Mouse (Mus musculus): Measurements from ENCODE around the gene Dusp16.
A peak's percentile ranks its signal among the peaks of the same experiment; 100 is the strongest.

The Dusp16 gene

GRCm38 (mm10) chr6:134743568-134743967 lies 48.9 kb downstream of the Dusp16 start:
- no peak for DNase-seq (ENCODE audit: low spot score)

GRCm38 (mm10) chr6:134736853-134737252 lies 55.6 kb downstream of the Dusp16 start:
- no peak for DNase-seq (ENCODE audit: low spot score)

DNA sequence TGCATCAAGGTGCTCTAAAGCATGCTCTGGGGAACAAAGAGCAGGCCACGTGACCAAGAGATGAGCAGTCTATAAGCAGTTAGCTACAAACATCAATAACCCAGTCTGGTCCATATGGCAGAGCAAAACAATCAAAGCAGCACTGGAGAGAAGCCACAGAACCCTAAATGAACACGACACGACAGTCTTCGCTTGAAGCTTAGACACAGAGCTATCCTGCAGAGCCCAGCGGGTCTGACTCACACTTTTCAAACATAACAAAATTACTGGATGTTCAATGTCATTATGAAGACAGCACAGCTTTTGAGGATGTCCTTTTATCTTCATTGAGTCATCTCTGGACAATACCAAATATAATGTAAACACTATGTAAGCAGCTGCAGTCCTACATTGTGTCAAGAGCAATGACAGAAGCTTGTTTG lies 58.6 kb downstream of the Dusp16 start:
- DNase-seq (ENCODE audit: low spot score) = no peak

GRCm38 (mm10) chr6:134732813-134733212 lies 59.6 kb downstream of the Dusp16 start:
- no peak for DNase-seq (ENCODE audit: low spot score)

DNA sequence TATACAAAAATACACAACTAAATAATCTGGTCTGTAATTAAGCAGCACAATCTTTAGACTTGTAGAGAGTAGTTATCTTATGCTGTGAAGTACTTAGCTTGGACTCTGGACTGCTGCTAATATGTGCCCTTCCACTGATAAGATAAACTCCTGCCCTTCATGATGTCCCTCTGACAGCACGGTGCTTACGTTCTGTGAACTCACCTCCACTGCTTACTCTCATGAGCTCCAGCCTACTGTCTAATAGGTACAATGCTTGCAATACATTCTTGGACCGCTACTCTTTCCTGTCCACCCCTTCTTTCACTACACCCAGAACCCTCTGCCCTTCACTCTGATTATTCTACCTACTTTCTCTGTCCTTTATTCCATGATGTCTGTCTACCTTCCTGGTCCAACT lies 61.4 kb downstream of the Dusp16 start:
- peak; percentile 20 for DNase-seq (ENCODE audit: low spot score)

- DNase-seq (ENCODE audit: low spot score) = no peak
Observed at GRCm38 (mm10) chr6:134725406-134725805, 67.0 kb downstream of the Dusp16 start.

GRCm38 (mm10) chr6:134723833-134724553 lies 68.4 kb downstream of the Dusp16 start:
- no peak for DNase-seq (ENCODE audit: low spot score)

DNA sequence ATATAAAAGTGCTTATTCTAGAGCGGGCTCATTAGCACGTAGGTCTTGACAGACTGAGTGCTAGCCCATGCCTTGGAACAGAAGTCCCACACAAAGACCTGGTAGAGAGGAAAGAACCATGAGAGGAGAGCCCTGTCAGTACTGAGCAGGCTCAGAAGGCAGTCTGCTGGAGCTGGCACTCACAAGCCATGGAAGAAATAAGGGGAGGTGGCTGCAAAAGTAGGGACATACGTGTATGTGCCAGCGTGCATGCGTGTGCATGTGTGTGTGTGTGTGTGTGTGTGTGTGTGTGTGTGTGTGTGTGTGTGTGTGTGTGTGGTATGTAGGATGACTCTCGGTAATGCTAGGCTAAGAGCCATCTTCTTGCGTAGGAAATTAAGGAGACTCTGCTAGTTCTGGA lies 69.1 kb downstream of the Dusp16 start:
- DNase-seq (ENCODE audit: low spot score) = no peak

DNA sequence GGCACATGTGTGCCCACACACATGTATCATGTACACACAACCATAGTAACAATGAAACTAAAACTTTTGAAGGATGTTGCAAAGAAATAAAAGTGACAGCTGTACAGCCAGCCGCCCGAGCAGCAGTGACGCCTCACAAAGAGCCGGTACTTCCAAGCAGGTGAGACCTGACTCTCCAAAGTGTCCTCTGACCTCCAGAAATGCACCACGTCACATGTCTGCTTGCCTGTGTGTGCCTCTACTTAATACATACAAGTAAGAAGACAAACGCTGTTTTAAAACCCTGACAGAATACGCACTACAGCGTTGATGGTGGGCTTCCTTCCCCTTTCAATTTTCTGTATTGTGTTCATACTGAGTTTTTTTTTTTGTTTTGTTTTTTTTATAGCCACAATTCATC lies 69.5 kb downstream of the Dusp16 start:
- DNase-seq (ENCODE audit: low spot score) = no peak

- DNase-seq (ENCODE audit: low spot score) = no peak
Observed at GRCm38 (mm10) chr6:134721729-134722269, 70.6 kb downstream of the Dusp16 start.

DNA sequence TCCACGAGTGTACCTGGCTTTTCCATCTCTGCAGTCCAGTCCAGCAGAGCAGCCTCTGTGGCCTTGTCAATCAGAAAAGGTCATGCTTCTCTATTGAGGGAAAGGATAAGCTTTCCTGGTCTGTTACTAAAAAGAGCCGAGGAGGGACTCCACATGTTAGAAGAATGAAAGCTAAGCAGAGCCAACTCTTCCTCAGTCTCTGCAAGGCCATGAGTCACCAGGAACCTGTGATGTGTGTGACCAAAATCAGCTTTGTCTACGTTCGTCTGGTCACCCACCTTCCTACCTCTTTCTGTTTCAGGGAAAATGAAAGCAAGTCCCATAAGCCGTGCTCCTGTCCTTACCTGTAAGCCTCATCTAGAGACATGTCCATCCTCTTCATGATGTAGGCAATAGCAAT lies 72.3 kb downstream of the Dusp16 start:
- no peak for DNase-seq (ENCODE audit: low spot score)

GRCm38 (mm10) chr6:134719156-134719555 lies 73.3 kb downstream of the Dusp16 start:
- no peak for DNase-seq (ENCODE audit: low spot score)

- DNase-seq (ENCODE audit: low spot score) = no peak
Observed at GRCm38 (mm10) chr6:134718668-134719065, 73.8 kb downstream of the Dusp16 start.

DNA sequence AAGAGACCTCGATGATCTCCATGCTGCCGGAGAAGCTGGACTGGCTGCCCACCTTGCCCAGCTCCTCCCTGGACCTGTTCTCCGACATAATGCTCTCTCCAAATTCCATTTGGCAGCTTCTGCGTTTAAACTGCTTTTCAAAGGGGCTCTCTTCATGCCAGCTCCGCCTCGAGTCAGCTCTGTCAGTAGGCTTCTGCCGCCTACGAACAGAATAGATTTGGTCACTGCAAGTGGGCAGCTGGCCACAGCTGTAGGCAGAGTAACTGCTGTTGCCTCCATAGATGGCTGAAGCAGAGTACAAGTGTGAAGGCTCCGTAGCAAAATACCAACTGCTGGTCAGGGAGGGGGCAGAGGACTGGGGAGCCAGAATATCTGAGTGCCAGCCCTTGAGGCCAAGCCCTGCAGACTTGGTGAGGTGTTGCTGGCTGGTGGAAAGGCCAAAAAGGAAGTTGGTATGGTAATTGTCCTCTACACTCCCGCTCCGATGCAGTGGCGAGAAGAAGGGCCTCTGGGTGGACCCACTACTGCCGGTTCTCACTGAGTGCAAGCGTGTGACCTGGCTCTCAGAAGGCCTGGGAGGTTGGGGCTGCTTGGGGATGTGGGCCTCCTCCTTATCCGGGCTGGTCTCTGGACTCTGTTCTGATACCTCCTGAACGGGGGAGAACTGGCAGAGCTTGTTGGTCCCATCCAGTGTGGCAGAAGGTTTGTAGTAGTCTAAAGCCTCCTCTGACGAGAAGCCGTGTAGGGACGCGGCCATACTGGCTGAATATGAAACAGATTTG lies 74.3 kb downstream of the Dusp16 start:
- no peak for DNase-seq (ENCODE audit: low spot score)

DNA sequence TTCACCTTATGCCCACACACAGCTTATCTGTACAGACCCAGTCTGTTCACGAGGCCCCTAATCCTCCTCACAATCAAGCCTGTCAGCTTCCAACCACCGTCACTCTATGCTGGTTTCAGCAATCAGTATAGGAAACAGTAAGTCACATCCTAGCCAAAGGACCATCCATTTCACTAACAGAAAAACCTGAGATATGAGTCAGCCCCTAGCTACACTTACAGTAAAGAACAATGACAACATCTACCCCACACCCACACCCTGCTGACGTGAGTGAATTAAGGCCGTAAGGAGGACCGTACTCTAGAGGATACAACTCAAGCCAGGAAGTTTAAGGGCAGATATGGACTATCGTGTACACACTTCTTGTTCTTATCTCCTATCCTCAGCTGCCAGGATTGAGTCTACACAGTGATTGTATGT lies 76.2 kb downstream of the Dusp16 start:
- DNase-seq (ENCODE audit: low spot score) = peak; percentile 34

- DNase-seq (ENCODE audit: low spot score) = no peak
Observed at GRCm38 (mm10) chr6:134713897-134714296, 78.5 kb downstream of the Dusp16 start.

DNA sequence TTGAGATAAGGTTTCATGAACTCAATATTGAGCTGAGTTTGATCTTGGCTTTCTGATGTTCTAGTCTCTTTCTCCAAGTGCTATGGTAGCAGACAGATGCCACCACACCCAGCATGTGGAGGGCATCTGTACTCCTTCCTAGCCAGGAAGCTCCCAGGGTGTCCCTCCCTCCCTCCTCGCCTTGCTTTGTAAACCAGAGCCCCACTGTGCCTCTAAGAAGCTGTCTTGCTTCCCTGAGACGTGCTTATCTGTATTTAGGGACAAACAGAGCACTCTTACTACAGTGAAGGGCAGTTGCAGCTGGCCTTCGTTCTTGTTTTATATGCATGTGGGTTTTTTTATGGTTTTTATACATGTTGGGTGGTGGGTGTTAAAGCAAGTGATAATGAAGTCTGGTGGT lies 79.1 kb downstream of the Dusp16 start:
- no peak for DNase-seq (ENCODE audit: low spot score)

DNA sequence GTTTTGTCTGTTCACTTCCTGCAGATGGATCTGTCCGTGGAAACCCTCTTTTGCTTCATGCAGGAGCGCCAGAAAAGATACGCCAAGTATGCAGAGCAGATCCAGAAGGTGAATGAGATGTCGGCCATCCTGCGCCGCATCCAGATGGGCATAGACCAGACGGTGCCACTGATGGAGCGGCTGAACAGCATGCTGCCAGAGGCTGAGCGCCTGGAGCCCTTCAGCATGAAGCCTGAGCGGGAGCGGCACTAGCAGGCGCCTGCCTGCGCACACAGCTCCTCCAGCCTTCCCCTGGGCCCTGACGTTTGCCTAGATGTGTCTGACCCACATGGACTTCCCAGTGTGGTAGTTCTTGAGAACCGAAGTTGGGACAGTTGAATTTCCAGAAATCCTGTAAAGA lies 82.4 kb downstream of the Dusp16 start:
- no peak for DNase-seq (ENCODE audit: low spot score)

DNA sequence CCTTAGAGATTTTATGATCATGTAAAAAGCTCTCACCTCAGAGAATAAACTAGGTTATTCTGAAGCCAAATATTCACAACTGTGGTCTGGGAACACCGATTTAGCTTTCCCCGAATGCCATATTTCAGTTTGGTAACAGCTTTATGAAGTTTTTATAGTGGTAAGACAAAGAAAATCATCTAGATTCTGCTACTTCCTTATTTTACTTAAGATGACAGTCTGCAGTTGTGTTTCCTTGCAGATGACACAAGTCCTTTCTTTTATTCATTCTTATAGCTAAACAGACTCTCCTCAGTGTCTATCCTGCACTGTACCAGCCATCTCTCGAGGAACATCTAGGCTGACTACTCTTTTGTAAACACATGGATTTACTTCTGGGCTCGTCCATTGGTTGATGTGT lies 86.0 kb downstream of the Dusp16 start:
- DNase-seq (ENCODE audit: low spot score) = no peak

DNA sequence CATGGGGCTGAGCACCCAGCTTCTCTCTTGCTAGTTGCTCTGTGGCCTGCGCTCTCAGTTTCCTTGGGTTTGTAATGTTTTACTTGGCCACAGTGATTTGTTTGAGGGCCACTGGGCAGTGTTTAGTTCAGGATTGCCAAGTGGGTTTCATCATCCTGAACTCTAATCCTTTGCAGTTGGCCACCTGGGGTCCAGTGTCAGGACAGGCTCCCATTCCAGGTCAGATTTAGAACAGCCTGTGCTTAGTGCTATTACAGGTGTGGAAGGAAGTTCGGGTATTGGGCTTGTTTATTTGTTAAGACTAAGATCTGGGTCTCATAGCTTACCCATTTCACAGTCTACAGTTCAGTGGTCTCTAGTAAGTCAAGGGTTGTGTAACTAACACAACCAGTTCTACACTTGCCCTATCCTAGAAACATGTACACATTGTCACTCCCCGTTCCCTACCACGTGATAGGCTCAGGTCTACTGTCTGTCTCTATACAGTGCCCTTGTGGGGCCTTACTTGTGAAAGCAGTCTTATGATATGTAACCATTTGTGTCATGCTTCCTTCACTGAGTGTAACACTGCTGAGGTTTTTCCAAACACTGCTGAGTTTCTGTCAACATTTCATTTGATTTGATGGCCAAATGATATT lies 89.3 kb downstream of the Dusp16 start:
- no peak for DNase-seq (ENCODE audit: low spot score)

DNA sequence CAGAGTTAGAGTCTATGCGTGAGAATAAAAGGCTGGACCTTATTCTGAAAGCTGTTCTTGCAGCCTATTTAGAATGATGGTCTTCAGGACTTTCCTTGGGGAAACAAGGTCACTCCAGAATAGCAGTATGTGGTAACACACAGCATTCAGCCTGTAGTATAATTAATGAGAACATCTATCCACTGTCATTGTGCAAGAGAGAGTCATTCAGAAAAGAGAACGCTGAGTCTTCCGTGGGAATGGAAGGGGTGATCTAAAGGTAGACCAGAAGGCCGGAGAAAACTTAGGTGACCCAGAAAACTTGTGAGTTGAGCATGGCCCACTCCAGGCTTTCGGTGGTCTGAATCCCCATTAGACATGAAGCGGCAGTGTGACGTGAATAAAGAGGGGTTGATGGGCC lies 90.2 kb downstream of the Dusp16 start:
- DNase-seq (ENCODE audit: low spot score) = no peak

- DNase-seq (ENCODE audit: low spot score) = no peak
Observed at GRCm38 (mm10) chr6:134701211-134701602, 91.2 kb downstream of the Dusp16 start.
